Mouse (Mus musculus) olfactory bulb, adult 2 months (tissue): ENCODE data around the gene Atrn. TPM values are rescaled to one million over a fixed set of nuclear protein-coding genes. Genes with fewer than 3 reads are reported as not detected.

Experiments
- H3K27ac ChIP-seq: fragments of 200-500 bp; 2 replicates; pipeline ENCODE4 v1.5.1; 2012; ENCODE audit warnings: low read depth, low read length; ENCODE audit not compliant: insufficient read depth
- H3K4me1 ChIP-seq: fragments of 200-500 bp; 2 replicates; pipeline ENCODE4 v1.6.1; 2012; ENCODE audit warnings: low read length; ENCODE audit not compliant: control insufficient read depth, insufficient read depth
- H3K4me3 ChIP-seq: fragments of 200-500 bp; 2 replicates; pipeline ENCODE4 v1.5.1; 2012; ENCODE audit warnings: mild to moderate bottlenecking, low read depth, low read length, moderate library complexity; ENCODE audit not compliant: insufficient read depth
- CTCF ChIP-seq: fragments of 200-500 bp; IDR thresholded peaks from 2 replicates; pipeline ENCODE4 v1.5.1; 2012; ENCODE audit warnings: low read depth, mild to moderate bottlenecking, low read length, moderate library complexity; ENCODE audit not compliant: insufficient read depth
- POLR2A ChIP-seq: fragments of 200-500 bp; IDR thresholded peaks from 2 replicates; pipeline ENCODE4 v1.6.1; 2012; ENCODE audit warnings: mild to moderate bottlenecking, low read depth, low read length, moderate library complexity; ENCODE audit not compliant: insufficient read depth
- WGBS: fragments of 180-500 bp; shearing (Covaris S2); methylation state at CpG from one replicate; pipeline ENCODE4 v1.1.7; 2018; 5-methylcytosine and 5-hydroxymethylcytosine counted together
- polyA plus RNA-seq: library from polyadenylated mRNA; stranded (reverse); fragments of >200 nt; gene quantifications from 2 replicates; pipeline ENCODE4 v1.2.4, GENCODE M21; 2012; ENCODE audit warnings: low replicate concordance; ENCODE audit not compliant: missing spikeins, insufficient read depth, insufficient read length

Gene Atrn
- polyA plus RNA-seq, result 69.6 TPM in 1 of 2 replicates, not detected in the other

DNA sequence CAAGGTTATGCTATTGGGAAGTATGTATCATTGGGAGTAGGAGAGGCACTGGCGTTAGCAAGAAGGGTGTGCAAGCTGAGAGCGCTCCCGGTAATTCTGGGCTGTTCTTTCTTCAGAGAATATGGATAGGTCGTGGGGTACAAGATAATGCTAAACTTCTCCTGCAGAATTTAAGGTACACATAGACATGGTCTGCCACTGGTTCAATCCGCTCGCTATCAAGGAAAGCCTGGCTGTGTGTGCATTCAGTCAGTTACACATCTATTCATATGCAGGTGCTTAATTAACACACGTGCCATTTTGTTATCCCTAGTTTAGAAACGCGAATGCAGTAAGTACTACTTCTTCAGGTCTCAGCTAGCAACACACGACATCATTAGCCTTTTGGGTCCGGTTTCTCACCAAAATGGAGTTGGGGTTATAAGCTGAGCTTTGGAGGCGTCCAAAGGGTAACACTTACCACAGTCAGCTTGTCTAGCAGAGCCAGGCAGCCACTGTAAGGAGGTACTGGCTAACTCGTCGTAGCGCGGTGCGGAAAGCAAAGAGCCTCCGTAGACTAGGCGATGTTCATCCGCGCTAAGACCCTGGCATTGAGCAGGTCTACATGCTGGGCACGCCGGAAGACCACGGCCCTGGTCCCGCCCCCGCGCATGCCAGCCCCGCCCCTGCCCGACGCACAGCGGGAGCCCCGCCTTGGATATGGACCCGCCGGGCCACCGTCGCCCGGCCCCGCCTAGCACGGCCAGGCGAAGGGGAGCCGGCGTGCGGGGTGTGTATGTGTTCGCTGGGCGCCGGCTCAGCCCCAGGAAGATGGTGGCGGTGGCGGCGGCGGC, at the start of gene Atrn, which contains the start of gene 4930402H24Rik:
Gene Atrn (plus strand): TSS at position 745 of the 833 bp plus-strand sequence.
Gene 4930402H24Rik (minus strand): TSS at position 656 of the 833 bp plus-strand sequence.
- TF ChIP-seq POLR2A (peak; percentile 32; the same call in 1 of the 2 replicates), CTCF (no peak)
- peak within 1 kb of the TSS; percentile 77 for H3K27ac ChIP-seq
- peak within 1 kb of the TSS; percentile 96 for H3K4me3 ChIP-seq
- peaks cover 5% of the 10 kb centered on the region; the same call in 1 of the 2 replicates for H3K4me1 ChIP-seq
- 2% methylated on average over 50 of the region's 50 CpGs for WGBS

DNA sequence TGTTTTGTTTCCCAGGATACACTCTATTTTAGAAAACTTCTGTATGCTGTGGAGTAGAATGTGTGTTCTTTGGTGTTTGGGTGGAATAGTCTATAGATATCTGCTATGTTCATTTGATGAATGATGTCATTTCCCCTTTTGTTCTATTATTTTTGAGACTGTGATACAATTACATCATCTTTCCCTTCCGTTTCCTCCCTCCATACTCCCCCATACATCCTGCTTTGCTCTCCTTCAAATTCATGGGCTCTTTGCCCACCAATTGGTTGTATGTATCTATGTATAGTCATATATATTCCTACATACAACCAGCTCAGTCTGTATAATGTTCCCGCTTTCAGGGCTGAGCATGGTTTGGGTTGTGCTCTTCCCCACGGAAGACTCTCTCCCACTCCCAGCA, 44.2 kb upstream of the Atrn start:
- Histone ChIP-seq H3K27ac (no peak overlapping the region), H3K4me3 (no peak overlapping the region), H3K4me1 (no peaks in the 10 kb centered on the region)
- TF ChIP-seq POLR2A (no peak), CTCF (no peak)
- WGBS, result 89% methylated on average over 3 of the region's 3 CpGs

DNA sequence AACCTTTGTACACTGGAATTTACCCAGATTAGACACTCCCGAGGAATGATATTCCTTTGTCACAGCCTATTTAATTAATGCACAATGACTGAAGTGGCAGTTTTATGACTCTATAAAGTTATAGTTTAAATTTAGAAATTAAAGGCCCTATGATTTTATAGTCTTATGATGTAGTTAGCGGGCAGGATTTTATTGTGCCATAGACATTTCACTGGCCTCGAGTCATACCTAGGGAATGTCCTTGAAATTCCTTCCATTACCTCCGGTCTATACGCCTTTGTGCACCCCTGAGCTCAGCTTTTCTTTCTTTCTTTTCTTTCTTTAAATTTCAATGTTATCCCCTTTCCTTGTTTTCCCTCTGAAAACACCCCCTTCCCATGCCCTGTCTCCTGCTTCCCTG, 35.4 kb upstream of the Atrn start:
- Histone ChIP-seq H3K27ac (no peak overlapping the region), H3K4me1 (no peaks in the 10 kb centered on the region), H3K4me3 (no peak overlapping the region)
- WGBS, result 91% methylated on average over 5 of the region's 5 CpGs
- TF ChIP-seq CTCF (no peak), POLR2A (no peak)

DNA sequence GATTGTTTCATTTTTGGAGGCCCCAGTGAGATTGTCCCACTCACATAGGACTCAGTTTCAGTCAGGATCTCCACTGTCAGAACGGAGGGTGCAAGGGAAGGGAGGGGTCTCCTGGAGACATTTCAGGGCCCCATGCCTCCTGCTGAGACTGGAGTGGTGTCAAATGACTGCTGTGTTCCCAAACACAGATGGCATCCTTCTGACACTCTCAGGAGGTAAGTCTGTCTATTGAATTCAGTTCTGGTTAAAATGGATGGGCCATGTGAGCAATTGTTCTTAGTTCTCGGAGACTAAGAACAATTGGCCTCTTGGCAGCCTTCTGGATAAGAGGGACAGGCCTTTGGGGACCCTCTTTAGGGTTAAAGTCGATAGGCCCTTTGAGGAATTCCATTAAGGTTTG, 28.9 kb upstream of the Atrn start:
- H3K4me1 ChIP-seq, result no peaks in the 10 kb centered on the region
- no peak overlapping the region for H3K4me3 ChIP-seq
- no peak for TF ChIP-seq POLR2A
- no peak for TF ChIP-seq CTCF
- 71% methylated on average over 3 of the region's 3 CpGs for WGBS
- H3K27ac ChIP-seq, result no peak overlapping the region

DNA sequence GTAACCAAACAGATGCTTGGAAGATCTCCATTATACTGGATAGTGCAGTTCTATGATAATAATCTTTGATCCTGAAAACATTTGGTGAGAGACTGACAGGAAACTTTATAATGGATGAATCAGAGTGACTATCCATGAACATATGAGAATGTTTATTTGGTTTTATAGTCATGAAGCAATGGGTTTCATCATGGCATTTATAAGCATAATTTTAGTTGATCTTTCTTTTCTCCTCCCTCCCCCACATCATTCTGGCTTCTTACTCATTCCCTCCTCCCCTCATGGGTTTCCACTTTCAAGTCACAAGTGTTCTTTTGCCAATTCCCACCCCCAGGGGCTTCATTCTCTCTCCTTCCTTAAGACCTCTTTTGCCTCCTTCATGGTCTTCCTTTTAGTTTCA, 19.3 kb upstream of the Atrn start:
- TF ChIP-seq POLR2A, result no peak
- TF ChIP-seq CTCF, result no peak
- Histone ChIP-seq H3K4me3 (no peak overlapping the region), H3K4me1 (no peaks in the 10 kb centered on the region), H3K27ac (no peak overlapping the region)

DNA sequence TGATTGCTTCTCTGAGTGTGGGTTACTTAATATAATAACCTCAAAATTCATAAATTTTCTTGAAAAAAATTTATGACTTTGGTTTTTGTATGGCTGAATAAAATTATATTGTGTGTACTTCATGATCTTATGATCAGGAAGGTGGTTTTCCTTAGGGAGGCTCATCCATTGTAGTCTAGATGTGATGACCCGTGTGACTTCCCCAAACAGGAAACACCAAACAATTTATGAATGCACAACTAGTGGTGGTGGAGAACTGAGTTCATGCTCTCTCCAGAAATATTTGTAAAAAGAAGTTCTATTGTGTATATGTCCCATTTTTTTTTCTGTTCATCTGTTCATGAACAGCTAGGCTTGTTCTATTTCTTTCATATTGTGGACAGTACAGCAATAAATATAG, 18.8 kb upstream of the Atrn start:
- Histone ChIP-seq H3K4me3 (no peak overlapping the region), H3K4me1 (no peaks in the 10 kb centered on the region), H3K27ac (no peak overlapping the region)
- no peak for TF ChIP-seq CTCF
- TF ChIP-seq POLR2A, result no peak
- 94% methylated on average over 1 of the region's 1 CpGs for WGBS

DNA sequence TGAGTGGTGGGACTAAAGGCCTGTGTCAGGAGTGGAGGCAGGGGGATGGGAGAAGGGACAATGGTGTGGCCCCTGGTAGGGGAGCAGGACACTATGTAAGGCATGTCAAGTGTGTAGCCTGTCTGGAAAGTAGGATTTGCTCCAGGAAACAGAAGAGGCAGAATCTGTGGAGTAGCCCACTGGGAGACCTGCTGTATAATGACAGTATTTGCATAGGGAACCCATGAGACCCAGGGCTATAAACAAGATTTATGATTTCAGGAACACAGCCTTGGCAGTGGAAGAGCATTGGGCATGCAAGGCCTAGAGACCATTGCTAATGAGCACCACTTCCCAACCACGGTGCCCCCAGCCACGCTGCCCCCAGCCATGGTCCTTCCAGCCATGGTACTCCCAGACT, 9.4 kb upstream of the Atrn start:
- Histone ChIP-seq H3K27ac (no peak overlapping the region), H3K4me1 (peaks cover 8% of the 10 kb centered on the region), H3K4me3 (no peak overlapping the region)
- TF ChIP-seq CTCF, result no peak
- no peak for TF ChIP-seq POLR2A
- WGBS, result 92% methylated on average over 2 of the region's 2 CpGs

DNA sequence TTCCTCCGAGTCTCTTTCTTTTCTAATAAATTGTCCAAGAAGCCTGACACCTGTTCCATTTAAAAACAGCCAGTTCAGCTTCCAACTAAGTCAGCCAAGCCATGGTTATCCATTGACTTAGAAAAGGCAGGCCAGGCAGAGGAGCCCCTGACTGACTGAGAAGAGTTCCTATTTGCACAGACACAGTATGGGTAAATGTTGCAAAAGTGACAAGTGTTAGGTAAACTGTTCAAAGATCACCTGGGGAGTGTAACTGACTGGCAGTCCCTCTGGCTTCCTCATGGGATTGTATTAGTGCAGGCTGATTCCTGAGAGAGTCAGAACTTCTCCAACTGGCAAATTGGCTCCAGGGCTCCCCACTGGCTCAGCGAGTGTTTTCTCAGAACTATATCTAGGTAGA, 8.4 kb upstream of the Atrn start:
- TF ChIP-seq CTCF, result no peak
- no peak for TF ChIP-seq POLR2A
- H3K4me3 ChIP-seq, result no peak overlapping the region
- H3K4me1 ChIP-seq, result peaks cover 8% of the 10 kb centered on the region
- H3K27ac ChIP-seq, result 0 out of 2 replicates have a peak overlapping the region, but pooled peaks have one; percentile 0
- 25% methylated on average over 2 of the region's 2 CpGs for WGBS

DNA sequence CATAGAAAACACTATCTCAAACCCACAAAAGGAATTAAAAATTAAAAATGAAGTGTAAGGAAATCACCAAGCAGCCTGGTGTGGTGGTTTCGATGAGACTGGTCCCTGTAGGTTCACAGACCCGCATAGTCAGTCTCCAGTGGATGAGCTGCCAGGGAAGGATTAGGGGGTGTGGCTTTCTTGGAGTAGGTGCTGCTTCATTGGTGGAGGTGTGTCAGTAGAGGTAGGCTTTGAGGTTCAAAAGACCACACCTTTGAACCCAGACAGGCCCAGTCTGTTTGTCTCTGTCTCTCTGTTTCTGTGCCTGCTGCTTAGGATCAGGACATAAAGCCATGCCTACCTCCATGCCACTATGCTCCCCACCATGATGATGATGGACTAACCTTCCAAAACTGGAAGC, 7.5 kb upstream of the Atrn start:
- TF ChIP-seq POLR2A (no peak), CTCF (no peak)
- Histone ChIP-seq H3K4me3 (no peak overlapping the region), H3K4me1 (peaks cover 8% of the 10 kb centered on the region), H3K27ac (0 out of 2 replicates have a peak overlapping the region, but pooled peaks have one; percentile 25)
- WGBS, result 83% methylated on average over 2 of the region's 2 CpGs
